Mouse (Mus musculus) E14TG2a.4 (cell line): ENCODE measurements around the gene Dnajb13.

ENCODE experiments used
- H3K27me3 ChIP-seq: 2 replicates; pipeline ENCODE4 v1.6.1; 2014; ENCODE audit warnings: low read length, control low read depth; ENCODE audit not compliant: insufficient read depth
- H3K36me3 ChIP-seq: 2 replicates; pipeline ENCODE4 v1.6.1; 2014; ENCODE audit warnings: low read length, control low read depth; ENCODE audit not compliant: insufficient read depth
- H3K4me1 ChIP-seq: replicated peaks from 2 replicates; pipeline ENCODE4 v1.6.1; 2014; ENCODE audit warnings: low read depth, low read length, control low read depth
- H3K4me3 ChIP-seq: replicated peaks from 2 replicates; pipeline ENCODE4 v1.5.1; 2014; ENCODE audit warnings: mild to moderate bottlenecking, low read length
- H3K9me3 ChIP-seq: 2 replicates; pipeline ENCODE4 v1.6.1; 2014; ENCODE audit warnings: low read length, control low read depth
- CTCF ChIP-seq: conservative IDR thresholded peaks from 2 replicates; pipeline ENCODE4 v1.5.1; 2014; ENCODE audit warnings: low read length
- NANOG ChIP-seq: IDR thresholded peaks from 2 replicates; pipeline ENCODE4 v1.6.1; 2014; ENCODE audit warnings: borderline replicate concordance, low read length, mixed read lengths
- POU5F1 ChIP-seq: IDR thresholded peaks from 2 replicates; pipeline ENCODE4 v1.6.1; 2014; ENCODE audit warnings: low read length, borderline replicate concordance

Dnajb13 gene

DNA sequence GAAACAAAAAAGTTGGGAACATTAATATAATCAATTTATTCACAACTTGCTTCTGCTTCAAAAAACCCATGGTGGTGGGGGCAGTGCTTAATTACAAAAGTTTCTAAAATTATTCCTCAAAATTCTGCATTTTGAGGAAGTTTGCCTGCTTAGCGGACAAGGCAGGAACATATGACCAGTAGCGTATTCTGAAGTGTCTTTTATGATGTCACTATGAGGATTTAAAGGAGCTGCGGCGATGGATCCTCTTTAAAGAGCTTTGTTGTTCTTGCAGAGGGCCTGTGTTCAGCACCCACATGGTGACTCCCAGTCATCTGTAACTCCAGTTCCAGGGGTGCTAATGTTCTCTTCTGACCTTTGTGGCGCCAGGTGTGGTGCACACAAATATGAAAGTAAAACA is 16.0 kb upstream of the Dnajb13 start:
- 0 out of 2 replicates have a peak, but pooled peaks cover 3% of the 10 kb centered on the region for H3K36me3 ChIP-seq
- TF ChIP-seq NANOG (no peak), POU5F1 (no peak), CTCF (no peak)

DNA sequence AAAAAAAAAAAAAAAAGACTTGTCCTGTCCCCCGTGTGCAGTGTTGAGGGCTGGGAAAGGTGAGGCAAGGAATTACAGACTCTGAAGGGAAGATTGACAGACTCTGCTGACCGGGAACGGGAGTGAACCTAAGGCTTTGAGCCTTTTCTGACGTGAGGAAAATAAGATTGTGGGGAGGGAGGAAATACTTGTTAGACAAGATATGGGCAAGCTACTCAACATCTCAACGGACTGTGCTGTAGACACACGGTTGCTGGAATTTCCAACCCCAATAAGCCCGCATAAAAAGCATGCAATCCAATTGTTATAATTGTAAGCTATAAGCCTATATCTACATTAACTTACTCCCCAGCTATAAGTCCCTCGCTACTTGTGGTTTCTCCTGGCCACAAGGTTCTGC is 9.9 kb upstream of the Dnajb13 start:
- no peaks in the 10 kb centered on the region for H3K27me3 ChIP-seq
- H3K4me1 ChIP-seq: peaks cover 4% of the 10 kb centered on the region; the same call in 1 of the 2 replicates
- H3K36me3 ChIP-seq: no peaks in the 10 kb centered on the region
- H3K9me3 ChIP-seq: peaks cover 9% of the 10 kb centered on the region; the same call in 1 of the 2 replicates
- no peak overlapping the region for H3K4me3 ChIP-seq
- TF ChIP-seq POU5F1: no peak

More for the DNA sequence above, 16.0 kb upstream of the Dnajb13 start:
- H3K4me1 ChIP-seq: peaks cover 38% of the 10 kb centered on the region
- H3K27me3 ChIP-seq: no peaks in the 10 kb centered on the region
- H3K9me3 ChIP-seq: no peaks in the 10 kb centered on the region
- H3K4me3 ChIP-seq: no peak overlapping the region

DNA sequence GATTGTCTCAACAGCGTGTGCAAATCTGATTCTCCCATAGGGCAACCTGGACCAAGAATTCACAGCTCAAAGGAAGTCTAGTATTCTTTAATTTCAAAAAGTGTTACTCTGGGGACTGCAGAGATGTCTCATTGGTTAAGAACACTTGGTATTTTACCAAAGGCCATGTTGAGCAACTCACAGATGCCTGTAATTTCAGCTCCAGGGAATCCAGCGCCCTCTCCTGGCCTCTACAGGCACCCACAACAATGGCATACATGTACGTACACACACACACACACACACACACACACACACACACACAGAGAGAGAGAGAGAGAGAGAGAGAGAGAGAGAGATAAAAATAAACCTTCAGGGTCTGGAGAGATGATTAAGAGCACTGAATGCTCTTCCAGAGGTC is 7.5 kb upstream of the Dnajb13 start:
- Histone ChIP-seq H3K36me3 (no peaks in the 10 kb centered on the region), H3K4me1 (peaks cover 4% of the 10 kb centered on the region; the same call in 1 of the 2 replicates), H3K27me3 (no peaks in the 10 kb centered on the region), H3K9me3 (peaks cover 9% of the 10 kb centered on the region; the same call in 1 of the 2 replicates), H3K4me3 (no peak overlapping the region)
- no peak for TF ChIP-seq POU5F1
- peak; percentile 20; the same call in 1 of the 2 replicates for TF ChIP-seq CTCF

DNA sequence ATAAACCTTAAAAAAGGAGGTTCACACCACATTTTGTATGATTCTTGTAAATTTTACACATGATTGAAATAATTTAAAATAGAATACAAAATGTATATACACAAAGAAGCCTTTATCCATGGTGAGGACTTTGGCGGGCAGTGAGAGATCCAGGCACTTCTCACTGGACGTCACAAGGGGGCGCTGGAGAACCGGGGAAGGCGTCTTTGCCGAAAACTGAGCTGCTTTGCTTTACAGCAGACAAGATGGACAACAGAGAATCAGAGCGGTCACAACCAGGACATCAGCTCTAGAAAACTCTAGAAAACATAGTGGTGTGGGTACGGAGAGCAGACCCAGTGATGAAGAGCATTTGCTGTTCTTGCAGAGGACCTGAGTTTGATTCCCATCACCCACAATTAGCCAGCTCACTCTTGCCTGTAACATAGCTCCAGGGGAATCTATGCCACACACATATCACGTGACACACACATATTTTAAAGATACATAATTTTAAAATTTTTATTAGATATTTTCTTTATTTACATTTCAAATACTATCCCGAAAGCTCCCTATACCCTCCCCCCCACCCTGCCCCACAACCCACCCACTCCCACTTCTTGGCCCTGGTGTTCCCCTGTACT is 6.0 kb upstream of the Dnajb13 start:
- no peak for TF ChIP-seq NANOG
- TF ChIP-seq POU5F1: no peak
- peak; percentile 95 for TF ChIP-seq CTCF
- H3K9me3 ChIP-seq: peaks cover 9% of the 10 kb centered on the region; the same call in 1 of the 2 replicates
- H3K4me1 ChIP-seq: peaks cover 4% of the 10 kb centered on the region; the same call in 1 of the 2 replicates
- H3K4me3 ChIP-seq: no peak overlapping the region
- no peaks in the 10 kb centered on the region for H3K36me3 ChIP-seq
- H3K27me3 ChIP-seq: no peaks in the 10 kb centered on the region

DNA sequence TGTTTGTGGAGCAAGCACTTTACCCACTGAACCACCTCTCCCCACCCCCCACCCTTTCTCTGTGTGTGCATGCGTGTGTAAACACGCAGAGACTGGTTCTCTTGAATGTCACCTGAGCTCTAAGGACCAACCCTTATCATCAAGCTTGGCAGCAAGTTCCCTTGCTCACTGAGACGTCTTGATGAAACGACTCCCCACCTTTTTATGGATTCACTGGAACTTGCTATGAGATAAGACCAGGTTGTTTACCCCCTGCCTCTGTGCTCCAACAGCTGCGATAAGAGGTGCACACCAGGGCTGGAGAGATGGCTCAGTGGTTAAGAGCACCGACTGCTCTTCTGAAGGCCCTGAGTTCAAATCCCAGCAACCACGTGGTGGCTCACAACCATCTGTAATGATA is 5.4 kb upstream of the Dnajb13 start:
- peaks cover 9% of the 10 kb centered on the region; the same call in 1 of the 2 replicates for H3K9me3 ChIP-seq
- H3K4me3 ChIP-seq: no peak overlapping the region
- no peaks in the 10 kb centered on the region for H3K27me3 ChIP-seq
- TF ChIP-seq CTCF: no peak
- TF ChIP-seq POU5F1: no peak
- TF ChIP-seq NANOG: no peak
- H3K36me3 ChIP-seq: no peaks in the 10 kb centered on the region
- H3K4me1 ChIP-seq: peaks cover 4% of the 10 kb centered on the region; the same call in 1 of the 2 replicates

DNA sequence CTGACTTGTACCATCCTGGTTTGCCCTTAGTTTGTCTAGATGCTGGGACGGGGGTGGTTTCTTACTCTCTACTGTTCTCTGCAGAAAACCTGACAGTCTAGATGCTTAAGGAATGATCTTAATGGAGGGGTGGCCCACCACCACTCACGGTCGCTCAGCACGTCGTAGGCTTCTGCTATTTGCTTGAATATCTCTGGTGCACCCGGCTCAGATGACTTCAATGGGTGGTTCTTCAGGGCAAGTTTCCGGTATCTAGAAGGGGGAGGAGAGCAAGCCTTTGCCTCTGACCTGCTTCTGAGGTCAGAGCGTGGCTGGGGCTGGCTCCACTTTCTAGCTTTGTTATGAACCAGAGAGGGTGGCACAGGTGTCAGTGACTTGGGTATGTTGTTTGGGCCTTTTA is 3.2 kb downstream of the Dnajb13 start:
- peaks cover 3% of the 10 kb centered on the region; the same call in 1 of the 2 replicates for H3K27me3 ChIP-seq
- no peaks in the 10 kb centered on the region for H3K9me3 ChIP-seq
- no peaks in the 10 kb centered on the region for H3K36me3 ChIP-seq
- H3K4me1 ChIP-seq: peaks cover 32% of the 10 kb centered on the region
- H3K4me3 ChIP-seq: peak overlapping the region; percentile 20; the same call in 1 of the 2 replicates
- no peak for TF ChIP-seq CTCF
- TF ChIP-seq POU5F1: no peak
- no peak for TF ChIP-seq NANOG

DNA sequence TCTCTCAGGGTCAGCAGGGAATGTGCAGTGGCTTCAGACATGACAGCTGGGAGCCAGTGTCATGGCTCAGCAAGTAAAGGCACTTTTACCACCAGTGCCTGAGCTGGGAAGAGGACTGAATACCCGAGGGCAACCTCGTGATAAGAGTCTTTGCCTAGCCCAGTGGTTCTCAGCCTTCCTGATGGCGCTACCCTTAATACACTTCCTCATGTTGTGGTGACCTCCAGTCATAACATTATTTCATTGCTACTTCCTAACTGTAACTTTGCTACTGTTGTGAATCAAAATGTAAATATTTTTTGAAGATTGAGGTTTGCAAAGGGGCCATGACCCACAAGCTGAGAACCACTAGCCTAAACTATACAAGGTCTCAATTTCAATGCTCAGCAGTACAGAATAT is 6.1 kb downstream of the Dnajb13 start:
- Histone ChIP-seq H3K4me1 (peaks cover 53% of the 10 kb centered on the region), H3K9me3 (no peaks in the 10 kb centered on the region), H3K36me3 (no peaks in the 10 kb centered on the region), H3K4me3 (no peak overlapping the region), H3K27me3 (peaks cover 3% of the 10 kb centered on the region; the same call in 1 of the 2 replicates)
- TF ChIP-seq NANOG: no peak
- no peak for TF ChIP-seq POU5F1
- no peak for TF ChIP-seq CTCF

DNA sequence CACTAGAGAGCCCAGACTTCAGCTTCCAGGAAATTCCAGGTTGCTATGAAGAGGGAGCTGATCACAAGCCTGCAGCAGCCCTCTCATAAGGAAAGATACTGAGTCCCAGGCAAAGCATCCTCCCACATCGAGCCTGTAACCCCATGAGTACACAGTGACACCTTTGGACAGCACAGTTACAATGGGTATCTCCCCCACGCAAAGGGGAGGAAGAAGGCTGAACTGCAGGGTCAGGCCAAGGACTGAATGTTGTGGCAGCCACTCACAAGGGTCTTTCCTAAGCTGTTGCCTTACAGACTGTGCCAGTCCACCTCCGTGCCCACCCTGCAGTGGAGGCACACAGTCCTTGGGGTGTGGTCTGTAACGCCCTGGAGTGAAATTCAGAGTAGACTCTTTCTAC is 8.3 kb downstream of the Dnajb13 start:
- no peak for TF ChIP-seq POU5F1
- no peak for TF ChIP-seq NANOG
- TF ChIP-seq CTCF: no peak
- H3K4me3 ChIP-seq: no peak overlapping the region
- H3K27me3 ChIP-seq: no peaks in the 10 kb centered on the region
- no peaks in the 10 kb centered on the region for H3K9me3 ChIP-seq
- no peaks in the 10 kb centered on the region for H3K36me3 ChIP-seq
- H3K4me1 ChIP-seq: peaks cover 68% of the 10 kb centered on the region

DNA sequence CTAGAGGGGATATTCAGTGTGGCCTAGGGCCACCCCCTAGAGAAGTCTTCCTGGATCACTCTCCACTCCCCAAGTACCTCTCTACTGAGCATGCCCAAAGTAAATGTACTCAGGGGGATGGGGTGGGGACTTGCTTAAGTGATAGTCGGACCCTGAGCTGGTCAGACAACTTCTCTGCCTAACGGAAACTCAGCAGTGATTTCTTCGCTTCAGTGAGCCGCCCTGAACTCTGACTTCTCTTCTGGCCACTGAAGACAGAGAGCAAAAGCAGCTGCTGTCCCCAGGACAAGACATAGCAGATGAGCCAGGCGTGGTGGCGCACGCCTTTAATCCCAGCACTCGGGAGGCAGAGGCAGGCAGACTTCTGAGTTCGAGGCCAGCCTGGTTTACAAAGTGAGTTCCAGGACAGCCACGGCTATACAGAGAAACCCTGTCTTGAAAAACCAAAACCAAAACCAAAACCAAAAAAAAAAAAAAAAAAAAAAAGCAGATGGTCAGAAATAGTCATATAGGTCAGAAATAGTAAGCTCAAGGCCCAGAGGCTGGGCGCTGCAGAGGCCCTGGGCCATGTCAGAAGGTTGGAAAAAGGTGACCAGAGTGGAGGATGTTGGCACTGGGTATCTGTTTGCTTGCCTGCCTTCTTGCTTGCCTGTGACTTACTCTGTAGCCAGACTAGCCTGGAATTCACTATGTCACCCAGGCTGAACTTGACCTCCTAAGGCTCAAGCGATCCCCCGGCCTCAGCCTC is 9.8 kb downstream of the Dnajb13 start:
- H3K4me3 ChIP-seq: peak overlapping the region; percentile 26; the same call in 1 of the 2 replicates
- TF ChIP-seq NANOG (no peak), CTCF (no peak), POU5F1 (no peak)
- H3K36me3 ChIP-seq: peaks cover 10% of the 10 kb centered on the region
- H3K27me3 ChIP-seq: no peaks in the 10 kb centered on the region
- no peaks in the 10 kb centered on the region for H3K9me3 ChIP-seq
- H3K4me1 ChIP-seq: peaks cover 75% of the 10 kb centered on the region
